Mouse (Mus musculus) c-Kit-positive CD71-positive TER-119-positive erythroid progenitor cells, embryonic 14.5 days (primary cell): ENCODE measurements around the gene Vmn1r219.
"Not testable (repeated sequence)": the region's sequence is repeated elsewhere in the genome, so short reads cannot be mapped to it uniquely, and the experiment has no call there.

Experiments used
- DNase-seq: peaks from one replicate; pipeline ENCODE4 v3.0.0-alpha.2; 2013; ENCODE audit warnings: low spot score

Gene Vmn1r219

DNA sequence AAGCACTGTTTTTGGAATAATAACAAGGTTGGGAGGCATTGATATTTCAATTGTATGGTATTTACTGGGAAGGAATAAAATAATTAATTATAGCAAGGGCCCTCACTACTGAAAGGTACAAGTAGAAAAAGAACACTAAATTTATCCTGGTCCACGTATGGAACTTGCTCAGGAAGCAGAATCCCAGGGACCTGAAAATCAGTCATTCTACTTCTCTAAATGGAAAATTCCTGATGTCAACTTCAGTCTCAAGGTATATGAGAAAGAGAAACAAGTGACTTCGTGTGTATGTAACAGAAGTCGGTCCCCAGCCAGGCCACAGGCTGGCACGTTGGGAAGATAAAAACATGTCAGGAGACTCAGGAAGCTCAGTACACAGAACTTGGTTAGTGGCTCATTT, at the start of gene Vmn1r219:
Gene Vmn1r219, plus strand, starts transcription at position 301 of the 400 bp plus-strand sequence.
- no peak for DNase-seq

DNA sequence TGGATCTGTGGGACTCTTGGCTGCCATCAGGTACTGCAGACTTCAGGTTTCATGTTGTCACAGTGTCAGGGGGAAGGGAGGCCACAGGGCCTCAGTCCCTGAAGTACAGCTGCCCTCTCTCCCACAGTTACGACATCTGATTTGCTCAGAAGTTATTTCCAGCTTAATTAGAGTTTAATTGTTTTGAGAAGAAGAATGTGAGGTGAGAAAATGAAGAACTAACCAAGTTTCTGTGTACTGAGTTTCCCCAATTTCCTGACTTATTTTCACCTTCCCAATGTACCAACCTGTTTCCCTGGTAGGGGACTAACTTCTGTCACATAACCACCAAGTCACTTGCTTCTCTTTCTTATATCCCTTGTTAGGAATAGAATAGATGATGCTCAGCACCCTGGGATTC, 41.0 kb upstream of the Vmn1r219 start, which contains the start of gene Vmn1r217:
Gene Vmn1r217, minus strand, starts transcription at position 101 of the 400 bp plus-strand sequence.
- not testable (repeated sequence) for DNase-seq

DNA sequence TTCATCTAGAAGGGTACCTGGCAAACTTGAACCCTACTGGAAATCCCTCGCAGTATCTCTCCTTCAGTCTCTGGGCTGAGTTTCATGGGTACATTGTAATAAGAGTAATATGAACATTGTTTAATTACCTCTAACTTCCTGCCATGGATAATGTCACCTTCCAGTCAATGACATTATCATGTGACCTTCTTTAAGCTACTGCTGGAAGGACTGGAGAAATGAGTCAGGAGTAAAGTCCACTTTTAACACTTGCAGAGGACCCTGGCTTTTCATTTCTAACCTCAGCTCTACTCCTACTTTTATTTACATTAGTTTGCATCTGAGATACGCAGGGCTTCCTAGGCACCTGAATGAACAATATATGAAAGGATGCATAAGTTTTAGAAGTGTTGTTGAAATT, 38.5 kb upstream of the Vmn1r219 start:
- DNase-seq: no peak

DNA sequence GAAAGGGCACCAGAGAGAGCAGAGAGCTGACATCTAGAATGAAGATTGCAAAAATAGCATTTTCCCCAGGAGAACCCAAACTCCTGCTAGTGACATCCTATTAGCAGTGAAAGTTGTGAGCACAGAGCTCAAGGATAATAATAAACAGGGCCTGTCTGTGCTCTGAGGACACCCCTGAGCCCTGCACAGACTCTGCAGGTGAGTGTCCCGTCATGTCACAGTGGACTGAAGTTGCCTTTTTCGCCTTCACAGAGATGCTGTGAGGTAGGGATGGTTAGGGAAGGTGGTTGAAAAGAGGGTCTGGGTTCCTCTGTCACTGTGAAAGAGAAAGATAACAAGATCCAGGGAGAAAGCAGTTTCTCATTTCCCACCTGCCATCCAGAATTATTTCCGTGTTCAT, 26.0 kb upstream of the Vmn1r219 start, which contains the start of gene Vmn1r218:
Gene Vmn1r218, plus strand, starts transcription at position 57 of the 400 bp plus-strand sequence.
- no peak for DNase-seq

DNA sequence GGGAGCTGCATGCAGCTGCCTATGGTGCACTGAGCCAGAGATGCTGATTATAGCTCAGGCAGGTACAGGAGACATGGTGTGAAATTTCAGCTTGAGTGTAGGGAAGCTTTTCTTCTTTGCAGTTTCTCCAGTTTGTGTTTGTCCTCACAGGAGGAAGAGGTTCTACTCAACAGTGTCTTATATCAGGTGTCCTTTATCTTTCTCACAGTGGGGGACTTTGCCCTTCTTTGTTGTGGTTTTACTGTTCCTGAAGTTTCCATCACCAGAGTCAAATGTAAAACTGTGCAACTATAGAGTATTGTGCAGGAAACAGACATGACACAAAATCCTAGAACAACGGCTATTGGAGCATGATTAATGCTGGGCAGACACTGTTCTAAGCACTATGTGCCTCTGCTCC, 25.6 kb upstream of the Vmn1r219 start:
- DNase-seq: no peak

DNA sequence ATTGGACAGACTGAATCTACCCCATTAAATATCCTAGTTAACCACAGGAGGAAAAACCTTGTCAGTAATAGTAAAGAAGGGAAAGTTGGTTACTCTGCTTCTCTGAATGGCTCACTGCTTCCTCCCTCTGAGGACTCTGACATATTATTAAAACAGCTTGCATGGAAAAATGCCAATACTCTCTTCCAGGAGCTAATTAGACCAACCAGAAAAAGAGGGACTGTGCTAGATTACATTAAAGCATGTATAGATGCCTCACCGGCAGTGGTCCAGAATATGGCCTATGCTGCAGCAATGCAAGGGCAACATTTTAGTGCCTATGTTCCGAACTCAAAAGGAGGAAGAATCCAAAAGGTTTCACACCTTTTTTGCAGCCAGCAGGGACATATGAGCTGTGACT, 20.2 kb upstream of the Vmn1r219 start:
- DNase-seq: no peak

DNA sequence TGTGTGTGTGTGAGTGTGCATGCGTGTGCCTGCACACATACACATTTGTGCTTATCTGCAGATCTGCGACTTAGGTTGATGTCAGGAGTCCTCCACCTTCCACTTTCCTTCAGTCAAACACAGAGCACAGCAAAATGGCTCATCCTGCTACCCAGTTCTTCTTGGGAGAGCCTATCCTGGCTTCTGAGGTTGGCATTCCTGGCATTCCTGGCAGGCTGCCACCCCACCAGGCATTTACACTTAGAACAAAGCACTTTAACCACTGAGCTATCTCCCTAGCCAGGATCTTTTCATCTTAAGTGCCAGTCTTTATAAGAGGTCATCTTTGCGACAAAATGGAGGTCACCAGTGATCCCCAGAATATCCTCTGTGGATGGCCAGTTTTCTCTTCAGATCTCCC, 1.3 kb upstream of the Vmn1r219 start:
- DNase-seq: no peak

DNA sequence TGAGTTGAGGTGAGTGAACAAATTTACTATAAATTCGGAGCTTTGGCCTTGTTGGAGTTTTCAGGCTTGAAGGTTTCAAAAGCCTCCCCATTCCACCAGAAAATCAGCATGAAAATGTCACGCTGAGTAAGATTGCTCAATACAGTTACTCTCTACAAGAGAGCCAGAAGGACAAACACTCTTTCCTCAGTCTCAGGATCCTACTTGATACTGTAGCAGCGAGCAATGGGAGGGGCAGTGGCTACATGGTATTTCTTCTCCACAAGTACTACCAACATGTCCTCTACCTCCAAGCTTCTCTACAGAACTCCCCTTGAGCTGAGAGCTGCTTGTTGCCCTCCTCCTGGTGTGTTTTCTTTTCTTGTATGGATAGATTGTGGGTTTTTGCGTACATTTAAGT, 7.4 kb downstream of the Vmn1r219 start:
- not testable (repeated sequence) for DNase-seq

DNA sequence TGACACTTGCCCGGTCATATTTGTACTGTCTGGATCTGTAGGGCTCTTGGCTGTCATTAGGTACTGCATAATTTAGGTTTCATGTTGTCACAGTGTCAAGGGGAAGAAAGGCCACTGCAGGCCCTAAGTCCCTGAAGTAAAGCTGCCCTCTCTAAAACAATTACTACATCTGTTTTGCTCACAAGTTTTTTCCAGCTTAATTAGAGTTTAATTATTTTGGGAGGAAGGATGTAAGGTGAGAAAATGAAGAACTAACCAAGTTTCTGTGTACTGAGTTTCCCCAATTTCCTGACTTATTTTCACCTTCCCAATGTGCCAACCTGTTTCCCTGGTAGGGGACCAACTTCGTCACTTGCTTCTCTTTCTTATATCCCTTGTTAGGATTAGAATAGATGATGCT, 28.8 kb downstream of the Vmn1r219 start, which contains the start of gene Vmn1r220:
Gene Vmn1r220, minus strand, starts transcription at position 101 of the 400 bp plus-strand sequence.
- DNase-seq: no peak

DNA sequence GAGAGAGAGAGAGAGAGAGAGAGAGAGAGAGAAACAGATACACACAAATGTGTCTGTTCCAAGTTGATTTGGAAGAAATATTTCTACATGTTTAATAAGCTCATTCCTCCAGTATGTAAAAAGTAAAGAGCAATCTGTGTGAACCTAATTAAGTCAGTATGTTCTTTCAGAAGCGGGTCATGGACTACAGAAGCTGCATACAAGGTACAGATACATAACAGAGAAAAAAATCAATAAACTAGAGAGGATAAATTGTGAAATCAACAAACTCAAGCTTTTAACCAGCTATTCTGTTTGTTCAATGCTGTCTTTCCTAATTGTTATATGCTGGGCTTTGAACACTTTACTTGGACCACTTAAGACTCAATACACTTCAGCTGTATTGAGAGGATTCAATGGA, 44.8 kb downstream of the Vmn1r219 start:
- DNase-seq: not testable (repeated sequence)

DNA sequence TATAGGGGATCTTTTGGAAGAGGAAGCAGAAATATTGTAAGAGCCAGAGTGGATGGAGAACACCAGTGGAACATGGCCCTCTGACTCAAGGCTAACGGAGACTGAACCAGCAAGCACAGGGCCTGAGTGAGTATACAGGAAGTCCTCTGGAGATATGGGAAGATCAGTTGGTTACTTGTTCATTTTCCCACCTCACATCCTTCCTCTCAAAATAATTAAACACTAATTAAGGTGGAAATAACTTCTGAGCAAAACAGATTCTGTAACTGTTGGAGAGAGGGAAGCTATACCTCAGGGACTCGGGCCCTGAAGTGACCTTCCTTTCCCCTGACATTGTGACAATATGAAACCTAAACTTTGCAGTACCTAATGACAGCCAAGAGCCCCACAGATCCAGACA, 54.7 kb downstream of the Vmn1r219 start, which contains the start of gene Vmn1r221:
Gene Vmn1r221, plus strand, starts transcription at position 301 of the 400 bp plus-strand sequence.
- not testable (repeated sequence) for DNase-seq
